Mouse (Mus musculus): ENCODE results near the gene Fam131c. TPM values are rescaled to one million over a fixed set of nuclear protein-coding genes. Genes with fewer than 3 reads are reported as not detected.

Gene Fam131c
- polyA plus RNA-seq, 1 experiment from 2014 or later: 0.65 TPM

GRCm38 (mm10) chr4:141338853-141339252 is 29.2 kb upstream of the Fam131c start:
- H3K9me3 ChIP-seq: no peaks in the 10 kb centered on the region
- H3K4me3 ChIP-seq: no peak overlapping the region
- H3K4me1 ChIP-seq (replicated peaks): peaks cover 73% of the 10 kb centered on the region
- peak; percentile 41 for DNase-seq (ENCODE audit: low spot score)
- 25% methylated on average over 1 of the region's 1 CpGs for WGBS
- no peaks in the 10 kb centered on the region for H3K36me3 ChIP-seq
- H3K27ac ChIP-seq: peak overlapping the region; percentile 83
- H3K27me3 ChIP-seq (ENCODE audit: insufficient read depth, poor library complexity, severe bottlenecking): peaks cover 24% of the 10 kb centered on the region

DNA sequence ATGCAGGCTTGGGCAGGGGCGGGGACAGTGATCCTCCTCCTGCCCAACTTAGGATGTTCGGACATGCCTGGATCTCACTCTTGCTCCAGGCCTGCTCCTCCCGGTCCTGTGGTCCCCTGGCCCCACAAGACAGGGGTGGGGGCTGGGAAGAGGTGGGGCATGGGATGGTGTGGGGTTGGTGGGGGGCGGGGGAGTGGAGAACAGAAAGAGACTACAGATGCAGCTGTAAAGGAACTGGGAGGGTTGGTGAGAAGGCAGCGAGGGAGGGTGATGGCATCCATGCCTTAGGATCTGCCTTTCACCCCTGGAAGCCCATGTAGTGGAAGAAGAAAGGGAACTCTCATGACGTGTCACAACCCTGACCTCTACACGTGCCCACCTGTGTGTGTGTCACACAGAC is 26.5 kb upstream of the Fam131c start:
- no peaks in the 10 kb centered on the region for H3K36me3 ChIP-seq
- H3K9me3 ChIP-seq: 0 out of 2 replicates have a peak, but pooled peaks cover 3% of the 10 kb centered on the region
- H3K27me3 ChIP-seq (ENCODE audit: insufficient read depth, poor library complexity, severe bottlenecking): peaks cover 20% of the 10 kb centered on the region
- H3K4me1 ChIP-seq (replicated peaks): peaks cover 47% of the 10 kb centered on the region
- WGBS: 62% methylated on average over 7 of the region's 7 CpGs
- DNase-seq (ENCODE audit: low spot score): no peak
- H3K27ac ChIP-seq: peak overlapping the region; percentile 53
- no peak overlapping the region for H3K4me3 ChIP-seq

GRCm38 (mm10) chr4:141343515-141343914 is 24.5 kb upstream of the Fam131c start:
- 66% methylated on average over 7 of the region's 7 CpGs for WGBS
- H3K27ac ChIP-seq: no peak overlapping the region
- peaks cover 15% of the 10 kb centered on the region; the same call in 1 of the 2 replicates for H3K27me3 ChIP-seq (ENCODE audit: insufficient read depth, poor library complexity, severe bottlenecking)
- 0 out of 2 replicates have a peak, but pooled peaks cover 3% of the 10 kb centered on the region for H3K9me3 ChIP-seq
- H3K4me1 ChIP-seq (replicated peaks): peaks cover 46% of the 10 kb centered on the region
- no peak overlapping the region for H3K4me3 ChIP-seq
- H3K36me3 ChIP-seq: no peaks in the 10 kb centered on the region
- DNase-seq (ENCODE audit: low spot score): no peak

GRCm38 (mm10) chr4:141345219-141345618 is 22.8 kb upstream of the Fam131c start:
- no peak for DNase-seq (ENCODE audit: low spot score)
- 0 out of 2 replicates have a peak, but pooled peaks cover 3% of the 10 kb centered on the region for H3K9me3 ChIP-seq
- H3K27ac ChIP-seq: no peak overlapping the region
- H3K27me3 ChIP-seq (ENCODE audit: insufficient read depth, poor library complexity, severe bottlenecking): peaks cover 15% of the 10 kb centered on the region; the same call in 1 of the 2 replicates
- H3K4me3 ChIP-seq: no peak overlapping the region
- WGBS: 95% methylated on average over 12 of the region's 12 CpGs
- no peaks in the 10 kb centered on the region for H3K36me3 ChIP-seq
- H3K4me1 ChIP-seq (replicated peaks): peaks cover 40% of the 10 kb centered on the region

DNA sequence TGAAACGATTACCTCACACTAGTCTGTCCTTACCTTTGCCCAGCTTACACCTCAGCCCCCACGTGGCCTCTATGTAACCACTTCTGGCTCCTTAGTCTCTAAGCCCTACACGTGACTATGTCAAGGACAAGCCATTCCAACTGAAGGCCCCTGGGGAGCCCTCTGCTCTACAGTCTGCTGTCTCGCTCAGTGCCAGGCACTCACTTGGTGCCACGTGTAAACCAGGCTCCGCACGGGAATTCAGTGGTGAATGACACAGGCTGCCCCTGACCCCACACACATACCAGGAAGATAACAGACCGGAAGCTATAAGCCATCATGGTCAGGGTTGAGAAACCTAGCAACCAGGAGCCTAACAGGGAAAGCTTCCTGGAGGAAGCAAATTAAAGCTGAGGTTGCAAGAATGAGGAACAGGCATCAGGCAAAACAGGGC is 20.6 kb upstream of the Fam131c start:
- H3K4me1 ChIP-seq (replicated peaks): peaks cover 38% of the 10 kb centered on the region
- H3K4me3 ChIP-seq: no peak overlapping the region
- H3K9me3 ChIP-seq: 0 out of 2 replicates have a peak, but pooled peaks cover 3% of the 10 kb centered on the region
- H3K27me3 ChIP-seq (ENCODE audit: insufficient read depth, poor library complexity, severe bottlenecking): no peaks in the 10 kb centered on the region
- peak overlapping the region; percentile 40; the same call in 1 of the 2 replicates for H3K27ac ChIP-seq
- no peaks in the 10 kb centered on the region for H3K36me3 ChIP-seq
- no peak for DNase-seq (ENCODE audit: low spot score)
- 75% methylated on average over 8 of the region's 8 CpGs for WGBS

DNA sequence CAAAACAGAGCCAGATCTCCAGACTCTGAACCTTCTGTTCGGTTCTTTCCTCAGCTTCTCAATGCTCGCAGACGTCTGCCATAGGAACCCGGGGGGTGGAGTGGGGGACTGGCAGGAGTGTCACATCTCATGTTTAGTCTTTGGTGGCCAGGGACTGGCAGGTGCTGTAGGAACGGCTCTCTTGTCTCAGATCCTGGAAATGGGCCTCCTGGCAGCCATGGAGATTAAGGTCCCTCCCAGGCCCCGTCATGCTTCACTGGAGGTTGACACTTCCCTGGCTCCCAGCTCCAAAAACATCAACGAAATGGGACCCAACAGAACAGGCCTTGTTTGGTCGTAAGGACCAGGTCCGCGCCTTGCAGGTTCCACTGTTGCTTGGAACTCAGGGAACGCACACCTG is 19.4 kb upstream of the Fam131c start:
- Histone ChIP-seq H3K4me1 (replicated peaks) (peaks cover 36% of the 10 kb centered on the region), H3K27ac (0 out of 2 replicates have a peak overlapping the region, but pooled peaks have one; percentile 8), H3K4me3 (no peak overlapping the region), H3K36me3 (no peaks in the 10 kb centered on the region), H3K9me3 (0 out of 2 replicates have a peak, but pooled peaks cover 3% of the 10 kb centered on the region), H3K27me3 (ENCODE audit: insufficient read depth, poor library complexity, severe bottlenecking) (no peaks in the 10 kb centered on the region)
- 70% methylated on average over 11 of the region's 11 CpGs for WGBS
- no peak for DNase-seq (ENCODE audit: low spot score)

GRCm38 (mm10) chr4:141350015-141350414 is 18.0 kb upstream of the Fam131c start:
- H3K4me1 ChIP-seq (replicated peaks): peaks cover 40% of the 10 kb centered on the region
- DNase-seq (ENCODE audit: low spot score): no peak
- H3K36me3 ChIP-seq: no peaks in the 10 kb centered on the region
- 84% methylated on average over 12 of the region's 12 CpGs for WGBS
- H3K4me3 ChIP-seq: no peak overlapping the region
- no peak overlapping the region for H3K27ac ChIP-seq
- H3K9me3 ChIP-seq: 0 out of 2 replicates have a peak, but pooled peaks cover 3% of the 10 kb centered on the region
- no peaks in the 10 kb centered on the region for H3K27me3 ChIP-seq (ENCODE audit: insufficient read depth, poor library complexity, severe bottlenecking)

DNA sequence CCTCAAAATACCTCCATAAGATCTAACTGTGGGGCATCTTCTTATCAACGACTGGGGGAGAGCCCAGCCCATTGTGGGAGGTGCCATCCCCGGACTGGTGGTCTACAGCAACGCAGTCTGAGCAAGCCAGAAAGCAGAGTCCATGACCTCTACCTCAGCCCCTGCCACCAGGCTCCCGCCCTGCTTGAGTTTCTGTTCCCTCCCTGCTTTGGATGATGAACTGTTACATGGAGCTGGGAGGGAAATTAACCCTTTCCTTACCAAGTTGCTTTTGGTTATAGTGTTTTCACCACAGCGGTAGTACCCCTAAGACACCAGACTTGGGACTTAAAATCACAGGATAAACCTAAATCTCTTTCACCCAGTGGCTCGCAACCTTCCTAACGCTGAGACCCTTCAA is 16.0 kb upstream of the Fam131c start:
- no peak for DNase-seq (ENCODE audit: low spot score)
- H3K27me3 ChIP-seq (ENCODE audit: insufficient read depth, poor library complexity, severe bottlenecking): no peaks in the 10 kb centered on the region
- no peak overlapping the region for H3K27ac ChIP-seq
- no peaks in the 10 kb centered on the region for H3K36me3 ChIP-seq
- 60% methylated on average over 7 of the region's 7 CpGs for WGBS
- no peaks in the 10 kb centered on the region for H3K9me3 ChIP-seq
- no peak overlapping the region for H3K4me3 ChIP-seq
- H3K4me1 ChIP-seq (replicated peaks): peaks cover 40% of the 10 kb centered on the region

DNA sequence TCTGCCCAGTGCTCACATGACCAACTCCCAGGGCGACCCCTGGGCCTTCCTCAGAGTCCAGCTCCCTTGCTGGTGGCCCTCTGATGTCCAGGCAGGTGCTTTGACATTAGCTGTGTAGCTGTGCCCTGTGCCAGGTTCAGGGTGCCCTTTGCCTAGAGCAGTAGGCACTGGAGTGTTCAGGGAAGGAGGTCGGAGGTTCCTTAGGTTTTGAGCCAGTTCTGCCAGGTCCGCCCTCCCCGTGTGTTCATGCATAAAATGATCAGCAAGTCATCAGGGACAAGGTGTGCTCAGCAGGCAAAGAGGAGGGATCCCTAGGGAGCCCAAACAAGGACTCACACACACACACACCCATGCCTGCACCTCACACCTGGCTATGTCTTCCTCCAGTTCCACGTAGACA is 15.0 kb upstream of the Fam131c start:
- 77% methylated on average over 5 of the region's 5 CpGs for WGBS
- no peaks in the 10 kb centered on the region for H3K9me3 ChIP-seq
- H3K27me3 ChIP-seq (ENCODE audit: insufficient read depth, poor library complexity, severe bottlenecking): no peaks in the 10 kb centered on the region
- H3K4me3 ChIP-seq: no peak overlapping the region
- H3K4me1 ChIP-seq (replicated peaks): peaks cover 33% of the 10 kb centered on the region
- H3K27ac ChIP-seq: no peak overlapping the region
- no peaks in the 10 kb centered on the region for H3K36me3 ChIP-seq
- DNase-seq (ENCODE audit: low spot score): no peak

DNA sequence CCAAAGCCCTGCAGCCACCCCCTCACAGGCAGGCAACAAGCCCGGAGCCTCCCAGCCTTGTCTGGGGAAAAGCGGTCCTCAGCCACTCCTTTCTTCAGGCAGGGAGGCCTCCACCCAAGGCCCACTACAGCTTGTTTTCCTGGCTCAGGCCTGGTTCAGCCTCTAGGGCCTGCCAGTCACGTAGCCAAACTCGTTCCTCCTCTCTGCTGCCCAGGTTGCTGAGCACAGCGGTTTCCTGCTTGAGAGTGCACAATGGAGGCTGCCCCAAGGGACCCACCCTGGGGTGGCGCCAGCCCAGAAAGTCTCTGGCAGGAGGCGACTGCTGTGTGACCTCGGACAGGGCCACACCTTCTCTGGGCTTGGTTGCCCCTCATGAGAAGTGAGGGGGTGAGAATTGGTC is 14.2 kb upstream of the Fam131c start:
- peaks cover 26% of the 10 kb centered on the region for H3K4me1 ChIP-seq (replicated peaks)

DNA sequence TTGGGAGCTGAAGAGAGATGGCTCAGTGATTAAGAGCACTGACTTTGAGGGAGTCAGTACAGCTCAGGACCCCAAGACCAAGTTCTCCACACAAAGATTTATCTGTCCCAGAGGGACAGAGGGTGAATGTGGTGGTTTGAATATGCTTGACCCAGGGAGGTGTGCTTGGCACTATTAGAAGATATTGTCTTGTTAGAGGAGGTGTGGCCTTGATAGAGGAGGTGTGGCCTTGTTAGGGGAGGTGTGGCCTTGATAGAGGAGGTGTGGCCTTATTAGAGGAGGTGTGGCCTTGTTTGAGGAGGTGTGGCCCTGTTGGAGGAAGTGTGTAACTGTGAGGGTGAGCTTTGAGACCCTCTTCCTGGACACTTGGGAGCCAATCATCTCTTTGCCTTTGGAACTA is 10.2 kb upstream of the Fam131c start:
- peaks cover 32% of the 10 kb centered on the region for H3K4me1 ChIP-seq (replicated peaks)
- peaks cover 19% of the 10 kb centered on the region for H3K27me3 ChIP-seq (ENCODE audit: insufficient read depth, poor library complexity, severe bottlenecking)
- no peak for DNase-seq (ENCODE audit: low spot score)
- no peaks in the 10 kb centered on the region for H3K36me3 ChIP-seq
- H3K9me3 ChIP-seq: no peaks in the 10 kb centered on the region
- H3K4me3 ChIP-seq: no peak overlapping the region
- H3K27ac ChIP-seq: no peak overlapping the region

More for the DNA sequence above, 14.2 kb upstream of the Fam131c start:
- Histone ChIP-seq H3K27me3 (ENCODE audit: insufficient read depth, poor library complexity, severe bottlenecking) (no peaks in the 10 kb centered on the region), H3K4me3 (no peak overlapping the region), H3K9me3 (no peaks in the 10 kb centered on the region), H3K27ac (peak overlapping the region; percentile 17; the same call in 1 of the 2 replicates), H3K36me3 (no peaks in the 10 kb centered on the region)
- no peak for DNase-seq (ENCODE audit: low spot score)
- 75% methylated on average over 8 of the region's 8 CpGs for WGBS

DNA sequence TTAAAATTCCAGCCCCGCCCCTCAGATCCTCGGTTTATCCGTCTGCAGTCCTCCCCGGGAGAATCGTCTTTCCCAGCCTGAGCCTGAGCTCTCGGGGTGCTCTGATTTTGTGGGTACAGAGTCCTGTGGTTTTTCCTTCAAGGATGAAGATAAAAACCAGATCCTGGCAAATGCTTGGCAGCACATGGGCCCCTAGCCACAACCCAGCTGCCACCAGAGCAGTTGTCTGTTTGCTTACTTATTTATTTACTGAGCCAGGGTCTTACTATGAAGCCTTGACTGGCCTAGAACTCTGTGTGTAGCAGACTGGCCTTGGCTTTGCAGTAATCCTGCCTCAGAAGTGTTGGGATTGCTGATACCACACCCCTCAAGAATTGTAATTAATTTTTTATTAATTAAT is 8.8 kb upstream of the Fam131c start:
- no peak for DNase-seq (ENCODE audit: low spot score)
- peaks cover 35% of the 10 kb centered on the region for H3K4me1 ChIP-seq (replicated peaks)
- peaks cover 31% of the 10 kb centered on the region for H3K27me3 ChIP-seq (ENCODE audit: insufficient read depth, poor library complexity, severe bottlenecking)
- no peak overlapping the region for H3K27ac ChIP-seq
- H3K4me3 ChIP-seq: no peak overlapping the region
- 89% methylated on average over 6 of the region's 6 CpGs for WGBS
- no peaks in the 10 kb centered on the region for H3K9me3 ChIP-seq
- H3K36me3 ChIP-seq: no peaks in the 10 kb centered on the region

DNA sequence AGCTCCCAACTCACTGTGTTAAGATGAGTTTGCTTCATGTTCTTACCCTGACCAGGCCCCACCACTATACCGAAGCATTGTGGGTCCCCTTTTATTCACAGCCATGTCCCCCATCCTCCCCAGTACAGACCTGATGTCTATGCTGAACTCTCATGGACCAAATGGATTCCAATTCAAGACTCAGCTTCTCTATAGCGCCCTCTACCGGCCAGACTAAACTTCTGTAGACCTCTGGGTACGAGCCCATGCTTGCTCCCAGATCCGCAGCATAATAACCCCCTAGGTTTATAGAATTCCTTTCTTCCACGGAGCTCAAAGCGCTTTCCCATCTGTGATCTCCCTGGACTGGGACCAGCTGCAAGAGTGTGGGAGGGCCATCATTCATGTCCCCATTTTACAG is 7.2 kb upstream of the Fam131c start:
- peak; percentile 54 for DNase-seq (ENCODE audit: low spot score)
- Histone ChIP-seq H3K36me3 (no peaks in the 10 kb centered on the region), H3K27me3 (ENCODE audit: insufficient read depth, poor library complexity, severe bottlenecking) (peaks cover 47% of the 10 kb centered on the region), H3K27ac (no peak overlapping the region), H3K4me1 (replicated peaks) (peaks cover 45% of the 10 kb centered on the region), H3K4me3 (no peak overlapping the region), H3K9me3 (no peaks in the 10 kb centered on the region)
- 27% methylated on average over 7 of the region's 7 CpGs for WGBS

All from hindbrain, embryonic 10.5 days (tissue).